Mouse (Mus musculus) thymus, adult 2 months (tissue): ENCODE measurements at regions not wholly inside any gene's neighbourhood (a gene's known extent, or its start where the extent isn't known, plus 50 kb on each side); places are given as distances from the start of the nearest gene placed in this dataset.

Source experiments
- DNase-seq: peaks from one replicate; pipeline ENCODE4 v3.0.0; 2021
- H3K27ac ChIP-seq: fragments of 200-500 bp; 2 replicates; pipeline ENCODE4 v1.5.1; 2012; ENCODE audit warnings: low read length, control low read depth; ENCODE audit not compliant: control insufficient read depth, insufficient read depth
- H3K27me3 ChIP-seq: fragments of 200-500 bp; 2 replicates; pipeline ENCODE4 v1.6.1; 2012; ENCODE audit warnings: mild to moderate bottlenecking, low read length, moderate library complexity, mixed read lengths; ENCODE audit not compliant: control insufficient read depth, insufficient read depth
- H3K36me3 ChIP-seq: fragments of 200-500 bp; 2 replicates; pipeline ENCODE4 v1.6.1; 2012; ENCODE audit warnings: mild to moderate bottlenecking, low read length, moderate library complexity; ENCODE audit not compliant: control insufficient read depth, insufficient read depth
- H3K4me1 ChIP-seq: fragments of 200-500 bp; replicated peaks from 2 replicates; pipeline ENCODE4 v1.6.1; 2012; ENCODE audit warnings: low read length; ENCODE audit not compliant: control insufficient read depth, insufficient read depth
- H3K4me3 ChIP-seq: fragments of 200-500 bp; 2 replicates; pipeline ENCODE4 v1.5.1; 2012; ENCODE audit warnings: mild to moderate bottlenecking, low read length, control low read depth, moderate library complexity; ENCODE audit not compliant: control insufficient read depth, insufficient read depth
- CTCF ChIP-seq: fragments of 200-500 bp; IDR thresholded peaks from 2 replicates; pipeline ENCODE4 v1.5.1; 2012; ENCODE audit warnings: mild to moderate bottlenecking, control low read depth, low read length, moderate library complexity, borderline replicate concordance; ENCODE audit not compliant: control insufficient read depth, poor library complexity, insufficient read depth; ENCODE audit errors: extremely low read depth
- POLR2A ChIP-seq: fragments of 200-500 bp; IDR thresholded peaks from 2 replicates; pipeline ENCODE4 v1.6.1; 2012; ENCODE audit warnings: mild to moderate bottlenecking, low read length, control low read depth, moderate library complexity; ENCODE audit not compliant: control insufficient read depth, poor library complexity, insufficient read depth; ENCODE audit errors: extremely low read depth
- WGBS: fragments of 180-500 bp; shearing (Covaris S2); methylation state at CpG from one replicate; pipeline ENCODE4 v1.1.7; 2018; 5-methylcytosine and 5-hydroxymethylcytosine counted together

- no peaks in the 10 kb centered on the region for H3K36me3 ChIP-seq
- TF ChIP-seq CTCF, result no peak
- TF ChIP-seq POLR2A, result no peak
- no peak overlapping the region for H3K27ac ChIP-seq
- no peaks in the 10 kb centered on the region for H3K27me3 ChIP-seq
- no peak overlapping the region for H3K4me3 ChIP-seq
- no peak for DNase-seq
- no peaks in the 10 kb centered on the region for H3K4me1 ChIP-seq
- WGBS, result 21% methylated on average over 28 of the region's 28 CpGs
Observed at GRCm38 (mm10) chr1:121096551-121097550, 235.5 kb downstream of the Insig2 start.

- Histone ChIP-seq H3K4me1 (no peaks in the 10 kb centered on the region), H3K4me3 (no peak overlapping the region), H3K27ac (no peak overlapping the region), H3K36me3 (no peaks in the 10 kb centered on the region), H3K27me3 (no peaks in the 10 kb centered on the region)
- DNase-seq, result no peak
- TF ChIP-seq CTCF, result no peak
- no peak for TF ChIP-seq POLR2A
- 74% methylated on average over 4 of the region's 4 CpGs for WGBS
Observed at GRCm38 (mm10) chr1:121111776-121112344, 220.5 kb downstream of the Insig2 start.

GRCm38 (mm10) chr1:121112464-121112863 lies 219.9 kb downstream of the Insig2 start:
- H3K27me3 ChIP-seq, result no peaks in the 10 kb centered on the region
- DNase-seq, result no peak
- no peak overlapping the region for H3K4me3 ChIP-seq
- TF ChIP-seq POLR2A, result no peak
- H3K36me3 ChIP-seq, result no peaks in the 10 kb centered on the region
- no peak overlapping the region for H3K27ac ChIP-seq
- no peaks in the 10 kb centered on the region for H3K4me1 ChIP-seq
- 67% methylated on average over 1 of the region's 1 CpGs for WGBS

GRCm38 (mm10) chr1:121116626-121117025 lies 215.8 kb downstream of the Insig2 start:
- Histone ChIP-seq H3K36me3 (no peaks in the 10 kb centered on the region), H3K27ac (no peak overlapping the region), H3K4me3 (no peak overlapping the region), H3K27me3 (no peaks in the 10 kb centered on the region), H3K4me1 (no peaks in the 10 kb centered on the region)
- no peak for TF ChIP-seq POLR2A
- no peak for TF ChIP-seq CTCF
- no peak for DNase-seq
- WGBS, result 95% methylated on average over 5 of the region's 5 CpGs

DNA sequence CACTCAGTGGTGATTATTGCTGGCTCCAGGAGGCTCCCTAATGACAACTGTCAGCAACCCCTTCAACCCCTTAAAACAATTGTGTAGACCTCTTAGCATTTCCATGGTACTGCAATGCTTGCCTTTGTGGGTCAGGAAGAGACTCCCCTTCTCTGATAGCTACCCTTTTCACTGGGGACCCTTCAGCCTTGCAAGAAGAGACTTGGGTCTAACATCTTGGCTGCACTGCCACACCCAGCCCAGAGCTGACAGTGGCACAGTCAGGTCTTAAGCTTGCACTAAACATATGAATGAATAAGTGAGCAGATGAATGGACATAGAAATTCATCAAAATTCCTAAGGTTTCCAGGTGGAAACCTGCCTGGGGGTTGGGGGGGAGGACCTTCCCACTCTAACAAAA lies 209.0 kb downstream of the Insig2 start:
- TF ChIP-seq POLR2A (no peak), CTCF (no peak)
- no peak for DNase-seq
- no peaks in the 10 kb centered on the region for H3K36me3 ChIP-seq
- H3K27me3 ChIP-seq, result no peaks in the 10 kb centered on the region
- no peak overlapping the region for H3K27ac ChIP-seq
- no peaks in the 10 kb centered on the region for H3K4me1 ChIP-seq
- no peak overlapping the region for H3K4me3 ChIP-seq

GRCm38 (mm10) chr1:121136284-121136683 lies 196.1 kb downstream of the Insig2 start:
- H3K4me3 ChIP-seq, result no peak overlapping the region
- H3K27ac ChIP-seq, result no peak overlapping the region
- H3K36me3 ChIP-seq, result no peaks in the 10 kb centered on the region
- no peaks in the 10 kb centered on the region for H3K27me3 ChIP-seq
- TF ChIP-seq CTCF (no peak), POLR2A (no peak)
- H3K4me1 ChIP-seq, result no peaks in the 10 kb centered on the region
- 91% methylated on average over 4 of the region's 4 CpGs for WGBS
- no peak for DNase-seq

DNA sequence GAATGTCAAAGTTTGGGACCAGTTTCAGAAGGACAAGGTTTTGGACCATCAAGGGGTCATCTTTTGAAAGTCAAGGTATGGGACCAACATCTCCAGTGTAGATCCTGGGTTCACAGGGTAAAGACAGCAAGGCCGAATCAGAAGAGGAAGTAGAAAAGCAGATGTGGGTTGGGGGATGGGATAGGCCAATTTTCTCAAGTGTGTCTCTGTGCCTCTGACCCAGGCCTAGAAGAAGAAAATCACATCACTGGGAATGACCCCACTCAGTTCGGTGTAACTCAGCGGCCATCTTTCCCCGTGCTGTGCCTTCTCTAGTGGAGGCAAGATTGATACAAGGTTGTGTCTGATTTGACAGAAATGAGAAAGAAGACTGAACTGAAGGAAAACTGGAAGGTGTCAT lies 195.5 kb downstream of the Insig2 start:
- no peak overlapping the region for H3K4me3 ChIP-seq
- no peaks in the 10 kb centered on the region for H3K27me3 ChIP-seq
- no peak for TF ChIP-seq CTCF
- no peak for TF ChIP-seq POLR2A
- DNase-seq, result no peak
- H3K27ac ChIP-seq, result no peak overlapping the region
- 78% methylated on average over 4 of the region's 4 CpGs for WGBS
- H3K4me1 ChIP-seq, result no peaks in the 10 kb centered on the region
- H3K36me3 ChIP-seq, result no peaks in the 10 kb centered on the region
